Mouse (Mus musculus) left cerebral cortex, postnatal 4 days (tissue): ENCODE measurements around the gene Dctpp1. TPM values are rescaled to one million over a fixed set of nuclear protein-coding genes. Genes with fewer than 3 reads are reported as not detected.
"Not testable (repeated sequence)": the region's sequence is repeated elsewhere in the genome, so short reads cannot be mapped to it uniquely, and the experiment has no call there.

Source experiments
- DNase-seq: peaks from one replicate; pipeline ENCODE4 v3.0.0-alpha.2; 2022
- intact Hi-C: fragments of 180-260 bp; cut with DNase I; formaldehyde crosslinking; loops from one replicate; pipeline ENCODE4 v1.15.1; 2025
- total RNA-seq, 2 experiments: library from RNA; stranded (reverse); gene quantifications; 2 replicates each; pipeline ENCODE4 v1.2.3; 2021

Gene Dctpp1
- total RNA-seq, 2 experiments from 2014 or later = 49.8 to 63.1 TPM

GRCm38 (mm10) chr7:127270666-127271065, 10.2 kb upstream of the Dctpp1 start:
- DNase-seq = no peak
- intact Hi-C loops = no loop called here

GRCm38 (mm10) chr7:127270256-127270655, 9.7 kb upstream of the Dctpp1 start:
- no peak for DNase-seq
- intact Hi-C loops = no loop called here

GRCm38 (mm10) chr7:127263526-127263925, 3.0 kb upstream of the Dctpp1 start:
- no peak for DNase-seq
- intact Hi-C loops = no loop called here

- DNase-seq = no peak
- intact Hi-C loops = no loop called here
Observed at GRCm38 (mm10) chr7:127262218-127262961, 1.9 kb upstream of the Dctpp1 start.

GRCm38 (mm10) chr7:127259186-127259905, 1.2 kb downstream of the Dctpp1 start:
- intact Hi-C loops = no loop called here
- DNase-seq = no peak

- intact Hi-C loops = no loop called here
- no peak for DNase-seq
Observed at GRCm38 (mm10) chr7:127256518-127256917, 4.0 kb downstream of the Dctpp1 start.

- intact Hi-C loops = no loop called here
- DNase-seq = no peak
Observed at GRCm38 (mm10) chr7:127255965-127256364, 4.5 kb downstream of the Dctpp1 start.

- no peak for DNase-seq
- intact Hi-C loops = no loop called here
Observed at GRCm38 (mm10) chr7:127255008-127255407, 5.5 kb downstream of the Dctpp1 start.

- intact Hi-C loops = no loop called here
Observed at GRCm38 (mm10) chr7:127253821-127254769, 6.4 kb downstream of the Dctpp1 start.

GRCm38 (mm10) chr7:127253341-127253740, 7.2 kb downstream of the Dctpp1 start:
- no peak for DNase-seq
- intact Hi-C loops = no loop called here

More at GRCm38 (mm10) chr7:127253821-127254769, 6.4 kb downstream of the Dctpp1 start:
- DNase-seq = peak; percentile 98

GRCm38 (mm10) chr7:127252414-127252813, 8.1 kb downstream of the Dctpp1 start:
- no peak for DNase-seq
- intact Hi-C loops = no loop called here

GRCm38 (mm10) chr7:127250511-127250910, 10.0 kb downstream of the Dctpp1 start:
- DNase-seq, intact Hi-C loops: not testable (repeated sequence)

GRCm38 (mm10) chr7:127244658-127245510, 15.6 kb downstream of the Dctpp1 start:
- intact Hi-C loops = no loop called here
- peak; percentile 49 for DNase-seq

GRCm38 (mm10) chr7:127243870-127244657, 16.4 kb downstream of the Dctpp1 start, which contains the start of gene Zfp771:
TSS of gene Zfp771 (plus strand) at chr7:127244274.
- DNase-seq = peak; percentile 98
- intact Hi-C loops = no loop called here

GRCm38 (mm10) chr7:127243361-127243867, 17.1 kb downstream of the Dctpp1 start:
- DNase-seq = no peak
- intact Hi-C loops = no loop called here

GRCm38 (mm10) chr7:127234777-127235176, 25.7 kb downstream of the Dctpp1 start:
- DNase-seq = no peak
- intact Hi-C loops = no loop called here

GRCm38 (mm10) chr7:127233765-127234164, 26.7 kb downstream of the Dctpp1 start:
- no peak for DNase-seq
- intact Hi-C loops = no loop called here

- peak; percentile 42 for DNase-seq
- intact Hi-C loops = no loop called here
Observed at GRCm38 (mm10) chr7:127233368-127233749, 27.1 kb downstream of the Dctpp1 start.
